Mouse (Mus musculus) small intestine, adult 2 months (tissue): Measurements from ENCODE around the gene Cldn4. TPM values are rescaled to one million over a fixed set of nuclear protein-coding genes. Genes with fewer than 3 reads are reported as not detected.
A peak's percentile ranks its signal among the peaks of the same experiment; 100 is the strongest.

Source experiments
- H3K27ac ChIP-seq: fragments of 200-500 bp; 2 replicates; pipeline ENCODE4 v1.5.1; 2012; ENCODE audit warnings: low read depth, low read length, control low read depth, inconsistent platforms; ENCODE audit not compliant: insufficient read depth
- H3K27me3 ChIP-seq: fragments of 200-500 bp; 2 replicates; pipeline ENCODE4 v1.6.1; 2012; ENCODE audit warnings: mild to moderate bottlenecking, moderate library complexity, low read length, inconsistent platforms; ENCODE audit not compliant: control insufficient read depth, insufficient read depth
- H3K36me3 ChIP-seq: fragments of 200-500 bp; 2 replicates; pipeline ENCODE4 v1.6.1; 2012; ENCODE audit warnings: mild to moderate bottlenecking, low read length, control low read depth, inconsistent platforms; ENCODE audit not compliant: control insufficient read depth, insufficient read depth
- H3K4me1 ChIP-seq: fragments of 200-500 bp; 2 replicates; pipeline ENCODE4 v1.6.1; 2012; ENCODE audit warnings: low read length, inconsistent platforms, mixed read lengths; ENCODE audit not compliant: control insufficient read depth, insufficient read depth, insufficient read length
- H3K4me3 ChIP-seq: fragments of 200-500 bp; 2 replicates; pipeline ENCODE4 v1.5.1; 2012; ENCODE audit warnings: low read depth, mild to moderate bottlenecking, control low read depth, inconsistent platforms, low read length, moderate library complexity
- CTCF ChIP-seq: fragments of 200-500 bp; IDR thresholded peaks from 2 replicates; pipeline ENCODE4 v1.5.1; 2012; ENCODE audit warnings: low read depth, mild to moderate bottlenecking, control low read depth, inconsistent platforms, low read length, moderate library complexity, mixed read lengths; ENCODE audit not compliant: insufficient replicate concordance, insufficient read length; ENCODE audit errors: extremely low read depth
- POLR2A ChIP-seq: fragments of 200-500 bp; IDR thresholded peaks from 2 replicates; pipeline ENCODE4 v1.6.1; 2012; ENCODE audit warnings: low read depth, mild to moderate bottlenecking, control low read depth, inconsistent platforms, low read length, moderate library complexity
- WGBS: fragments of 180-500 bp; shearing (Covaris S2); methylation state at CpG from one replicate; pipeline ENCODE4 v1.1.7; 2018; 5-methylcytosine and 5-hydroxymethylcytosine counted together
- polyA plus RNA-seq: library from polyadenylated mRNA; depleted of rRNA; stranded (reverse); fragments of >200 nt; gene quantifications from 2 replicates; pipeline ENCODE4 v1.2.3, GENCODE M21; 2012

Cldn4 gene
- polyA plus RNA-seq, 1 experiment, result 571 TPM

- no peaks in the 10 kb centered on the region for H3K27me3 ChIP-seq
- H3K27ac ChIP-seq, result no peak overlapping the region
- H3K4me1 ChIP-seq, result no peaks in the 10 kb centered on the region
- no peak overlapping the region for H3K4me3 ChIP-seq
- 43% methylated on average over 16 of the region's 16 CpGs for WGBS
- TF ChIP-seq CTCF, result peak; percentile 73; the same call in 1 of the 2 replicates
- TF ChIP-seq POLR2A, result no peak
- H3K36me3 ChIP-seq, result no peaks in the 10 kb centered on the region
Observed at GRCm38 (mm10) chr5:134918071-134918832, 28.5 kb downstream of the Cldn4 start.

- WGBS, result 72% methylated on average over 8 of the region's 8 CpGs
- TF ChIP-seq CTCF, result no peak
- no peaks in the 10 kb centered on the region for H3K27me3 ChIP-seq
- H3K4me1 ChIP-seq, result no peaks in the 10 kb centered on the region
- no peak within 1 kb of the TSS for H3K27ac ChIP-seq
- H3K4me3 ChIP-seq, result no peak within 1 kb of the TSS
- H3K36me3 ChIP-seq, result no peaks in the 10 kb centered on the region
Observed at GRCm38 (mm10) chr5:134915311-134915710, 31.4 kb downstream of the Cldn4 start, which contains the start of gene Cldn13. Gene Cldn13 (minus strand): TSS chr5:134915526.

- Histone ChIP-seq H3K36me3 (no peaks in the 10 kb centered on the region), H3K27me3 (no peaks in the 10 kb centered on the region), H3K4me1 (no peaks in the 10 kb centered on the region), H3K4me3 (no peak overlapping the region), H3K27ac (no peak overlapping the region)
- WGBS, result 72% methylated on average over 8 of the region's 8 CpGs
- TF ChIP-seq CTCF, result no peak
Observed at GRCm38 (mm10) chr5:134914510-134914909, 32.2 kb downstream of the Cldn4 start.

- no peaks in the 10 kb centered on the region for H3K27me3 ChIP-seq
- TF ChIP-seq POLR2A (no peak), CTCF (no peak)
- no peaks in the 10 kb centered on the region; the same call in 1 of the 2 replicates for H3K4me1 ChIP-seq
- H3K27ac ChIP-seq, result no peak overlapping the region
- no peaks in the 10 kb centered on the region for H3K36me3 ChIP-seq
- no peak overlapping the region for H3K4me3 ChIP-seq
- 51% methylated on average over 4 of the region's 4 CpGs for WGBS
Observed at GRCm38 (mm10) chr5:134913753-134914152, 33.0 kb downstream of the Cldn4 start.

- H3K27me3 ChIP-seq, result no peaks in the 10 kb centered on the region
- WGBS, result 65% methylated on average over 3 of the region's 3 CpGs
- TF ChIP-seq CTCF (no peak), POLR2A (no peak)
- no peaks in the 10 kb centered on the region for H3K36me3 ChIP-seq
- H3K4me1 ChIP-seq, result no peaks in the 10 kb centered on the region; the same call in 1 of the 2 replicates
- no peak overlapping the region for H3K27ac ChIP-seq
- H3K4me3 ChIP-seq, result no peak overlapping the region
Observed at GRCm38 (mm10) chr5:134913352-134913751, 33.4 kb downstream of the Cldn4 start.

- H3K4me3 ChIP-seq, result no peak overlapping the region
- WGBS, result 86% methylated on average over 2 of the region's 2 CpGs
- H3K27me3 ChIP-seq, result no peaks in the 10 kb centered on the region
- no peaks in the 10 kb centered on the region; the same call in 1 of the 2 replicates for H3K4me1 ChIP-seq
- no peaks in the 10 kb centered on the region for H3K36me3 ChIP-seq
- TF ChIP-seq CTCF, result no peak
- no peak for TF ChIP-seq POLR2A
- no peak overlapping the region for H3K27ac ChIP-seq
Observed at GRCm38 (mm10) chr5:134911901-134912300, 34.8 kb downstream of the Cldn4 start.

- no peak overlapping the region for H3K4me3 ChIP-seq
- H3K36me3 ChIP-seq, result no peaks in the 10 kb centered on the region
- under 1% methylated on average over 13 of the region's 13 CpGs for WGBS
- no peaks in the 10 kb centered on the region; the same call in 1 of the 2 replicates for H3K4me1 ChIP-seq
- TF ChIP-seq CTCF (peak; percentile 99), POLR2A (no peak)
- no peak overlapping the region for H3K27ac ChIP-seq
- no peaks in the 10 kb centered on the region for H3K27me3 ChIP-seq
Observed at GRCm38 (mm10) chr5:134907135-134907534, 39.6 kb downstream of the Cldn4 start.

- H3K36me3 ChIP-seq, result no peaks in the 10 kb centered on the region
- H3K4me1 ChIP-seq, result no peaks in the 10 kb centered on the region; the same call in 1 of the 2 replicates
- H3K27ac ChIP-seq, result no peak within 1 kb of the TSS
Observed at GRCm38 (mm10) chr5:134906633-134907032, 40.1 kb downstream of the Cldn4 start, which contains the start of gene Tmem270. Gene Tmem270 (minus strand): TSS chr5:134906733.

More at GRCm38 (mm10) chr5:134906633-134907032, 40.1 kb downstream of the Cldn4 start, which contains the start of gene Tmem270:
- Histone ChIP-seq H3K4me3 (no peak within 1 kb of the TSS), H3K27me3 (no peaks in the 10 kb centered on the region)
- TF ChIP-seq POLR2A, result no peak
- no peak for TF ChIP-seq CTCF
- WGBS, result 87% methylated on average over 6 of the region's 6 CpGs
